Mouse (Mus musculus): ENCODE data around the gene Gm20388. TPM values are rescaled to one million over a fixed set of nuclear protein-coding genes. Genes with fewer than 3 reads are reported as not detected.

Gene Gm20388
- polyA plus RNA-seq, 1 experiment, result 23.9 TPM

DNA sequence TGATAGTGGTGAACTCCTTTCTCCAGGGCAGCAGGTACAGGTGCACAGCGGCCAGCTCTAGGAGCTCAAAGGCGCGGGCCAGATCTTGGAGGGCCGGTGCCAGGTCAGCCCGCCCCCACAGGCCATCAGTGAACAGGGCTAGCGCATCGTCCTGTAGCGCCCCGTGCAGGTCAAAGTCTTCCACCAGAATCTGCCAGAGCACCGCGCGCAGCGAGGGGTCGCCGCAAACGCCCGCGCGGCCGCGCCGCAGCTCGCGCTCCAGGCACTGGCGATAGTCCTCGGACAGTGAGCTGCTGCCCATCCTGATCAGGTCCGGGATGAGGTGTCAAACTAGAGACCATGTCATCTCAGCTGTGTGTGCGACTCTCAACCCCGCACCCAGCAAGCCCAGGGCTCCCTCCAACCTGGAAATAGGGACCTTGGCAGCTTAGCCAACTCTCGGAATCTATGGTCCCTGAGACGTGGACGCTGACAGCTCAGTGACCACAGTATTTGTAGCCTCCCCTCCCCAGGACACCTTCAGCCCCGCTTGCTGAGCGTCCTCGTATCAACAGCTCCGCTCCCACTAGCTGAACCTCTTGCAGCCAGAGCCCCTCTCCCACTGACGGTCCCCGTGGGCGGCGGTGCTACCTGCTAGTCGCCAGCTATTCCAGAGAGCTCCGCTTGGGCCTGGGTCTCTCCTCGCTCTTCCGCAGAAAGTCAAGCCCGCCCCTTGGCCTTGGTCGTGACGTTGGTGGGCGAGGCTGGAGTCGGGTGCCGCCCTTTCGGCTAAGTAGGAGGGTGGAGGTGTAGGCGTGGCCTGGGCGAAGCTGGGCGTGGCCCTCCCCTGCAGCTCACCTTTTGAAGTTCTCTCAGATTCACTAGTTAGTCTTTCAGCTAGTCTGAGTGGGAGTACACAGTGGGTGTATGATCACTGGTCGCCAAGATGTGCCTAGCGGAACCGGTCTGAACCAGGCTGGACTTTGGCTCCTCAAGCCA lies 3325.2 kb downstream of the Gm20388 start, which contains the start of gene Spata2l:
Gene Spata2l, minus strand, starts transcription at position 714 of the 978 bp plus-strand sequence.
- TF ChIP-seq POLR2A (IDR thresholded peaks at IDR 0.05; ENCODE audit: extremely low read depth, insufficient read depth, low read length), result peak; percentile 74; the same call in 1 of the 2 replicates
- TF ChIP-seq CTCF (IDR thresholded peaks at IDR 0.05; ENCODE audit: extremely low read depth, insufficient read depth, low read length), result no peak
- peak within 1 kb of the TSS; percentile 89 for H3K4me3 ChIP-seq (ENCODE audit: insufficient read depth, low read length)
- peak within 1 kb of the TSS; percentile 76 for H3K27ac ChIP-seq (ENCODE audit: insufficient read depth, low read length)
- peaks cover 2% of the 10 kb centered on the region for H3K4me1 ChIP-seq (ENCODE audit: control insufficient read depth, insufficient read depth, low read length)

DNA sequence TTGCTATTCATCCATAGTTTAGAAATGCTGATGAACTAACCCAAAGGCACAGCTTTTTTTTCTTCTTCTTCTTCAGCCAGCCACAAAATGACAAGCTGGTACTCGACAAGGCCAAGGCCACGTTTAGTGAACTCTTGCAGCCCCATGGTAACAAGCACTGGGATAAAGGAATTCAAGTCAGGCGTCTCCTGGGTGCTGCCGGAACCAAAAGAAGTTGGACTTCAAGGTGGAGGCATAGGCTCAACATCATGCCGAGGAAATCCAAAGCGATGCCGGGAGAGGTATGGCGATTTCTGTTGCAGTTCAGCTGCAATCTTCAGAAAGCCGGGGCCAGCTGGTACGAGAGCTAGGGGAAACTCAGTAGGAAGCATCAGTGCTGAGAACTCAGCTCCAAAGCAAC lies 3328.8 kb downstream of the Gm20388 start:
- H3K27ac ChIP-seq (ENCODE audit: insufficient read depth, low read length), result no peak overlapping the region
- H3K4me3 ChIP-seq (ENCODE audit: insufficient read depth, low read length), result no peak overlapping the region
- H3K4me1 ChIP-seq (ENCODE audit: control insufficient read depth, insufficient read depth, low read length), result no peaks in the 10 kb centered on the region
- TF ChIP-seq POLR2A (IDR thresholded peaks at IDR 0.05; ENCODE audit: extremely low read depth, insufficient read depth, low read length) (no peak), CTCF (IDR thresholded peaks at IDR 0.05; ENCODE audit: extremely low read depth, insufficient read depth, low read length) (no peak)

DNA sequence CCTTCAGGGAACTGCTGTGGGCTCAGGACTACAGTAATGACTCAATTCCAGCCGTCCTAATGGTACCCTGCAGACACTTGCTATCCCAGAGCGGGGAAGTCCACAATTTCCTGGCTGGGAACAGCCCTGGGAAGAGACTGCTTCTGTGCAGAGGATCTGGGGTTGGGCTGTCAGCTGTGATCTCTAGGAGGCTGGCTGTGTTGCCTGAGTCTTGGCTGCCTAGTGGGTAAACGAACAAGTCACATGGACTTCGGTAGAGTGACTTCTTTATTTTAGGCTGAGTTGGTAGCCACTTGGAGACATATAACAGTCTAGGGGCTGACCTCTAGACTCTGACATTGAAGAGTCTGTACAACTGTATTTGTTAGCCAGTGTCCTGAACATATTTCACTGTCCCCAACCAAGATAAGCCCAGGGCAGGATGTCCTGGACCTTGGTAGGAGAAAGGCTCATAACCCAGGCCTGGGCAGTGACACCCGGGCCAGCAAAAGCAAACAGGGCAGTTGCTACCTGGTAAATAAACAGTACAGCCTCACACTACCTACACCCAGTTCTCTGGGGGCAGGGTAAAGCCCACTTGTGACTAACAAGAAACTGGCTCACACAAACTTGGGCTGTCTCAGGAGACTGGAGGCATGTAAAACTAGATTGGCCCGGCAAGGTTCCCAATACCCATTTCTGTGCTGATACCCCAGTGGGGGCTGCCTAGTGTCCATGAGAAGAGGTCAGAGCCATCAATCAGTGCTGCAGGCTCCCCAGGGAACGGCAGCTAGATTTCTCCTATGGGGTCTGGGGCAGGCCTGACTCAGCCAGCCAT lies 3331.7 kb downstream of the Gm20388 start:
- Histone ChIP-seq H3K27ac (ENCODE audit: insufficient read depth, low read length) (no peak overlapping the region), H3K4me1 (ENCODE audit: control insufficient read depth, insufficient read depth, low read length) (no peaks in the 10 kb centered on the region), H3K4me3 (ENCODE audit: insufficient read depth, low read length) (no peak overlapping the region)
- no peak for TF ChIP-seq CTCF (IDR thresholded peaks at IDR 0.05; ENCODE audit: extremely low read depth, insufficient read depth, low read length)
- no peak for TF ChIP-seq POLR2A (IDR thresholded peaks at IDR 0.05; ENCODE audit: extremely low read depth, insufficient read depth, low read length)

DNA sequence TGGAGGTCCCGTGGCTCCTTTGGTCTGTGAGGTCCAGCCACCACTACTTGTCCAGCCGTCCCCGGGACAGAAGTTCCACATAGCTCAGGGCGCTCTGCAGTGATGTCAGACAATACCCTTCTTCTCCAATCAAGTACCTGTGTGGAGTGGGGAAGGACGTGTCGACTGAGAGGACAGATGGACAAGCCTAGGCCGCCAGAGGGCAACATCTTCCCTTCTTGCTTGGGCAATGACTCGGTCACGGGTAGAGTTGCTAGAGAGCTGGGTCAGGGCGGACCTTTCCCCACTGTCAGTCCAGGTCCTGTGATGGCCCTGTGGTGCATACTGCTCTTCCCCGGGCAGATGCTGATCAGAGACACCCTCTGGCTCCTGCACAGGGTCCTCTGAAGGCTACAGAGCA lies 3332.4 kb downstream of the Gm20388 start:
- H3K4me3 ChIP-seq (ENCODE audit: insufficient read depth, low read length), result no peak overlapping the region
- H3K27ac ChIP-seq (ENCODE audit: insufficient read depth, low read length), result no peak overlapping the region
- H3K4me1 ChIP-seq (ENCODE audit: control insufficient read depth, insufficient read depth, low read length), result no peaks in the 10 kb centered on the region
- TF ChIP-seq POLR2A (IDR thresholded peaks at IDR 0.05; ENCODE audit: extremely low read depth, insufficient read depth, low read length), result no peak
- no peak for TF ChIP-seq CTCF (IDR thresholded peaks at IDR 0.05; ENCODE audit: extremely low read depth, insufficient read depth, low read length)

DNA sequence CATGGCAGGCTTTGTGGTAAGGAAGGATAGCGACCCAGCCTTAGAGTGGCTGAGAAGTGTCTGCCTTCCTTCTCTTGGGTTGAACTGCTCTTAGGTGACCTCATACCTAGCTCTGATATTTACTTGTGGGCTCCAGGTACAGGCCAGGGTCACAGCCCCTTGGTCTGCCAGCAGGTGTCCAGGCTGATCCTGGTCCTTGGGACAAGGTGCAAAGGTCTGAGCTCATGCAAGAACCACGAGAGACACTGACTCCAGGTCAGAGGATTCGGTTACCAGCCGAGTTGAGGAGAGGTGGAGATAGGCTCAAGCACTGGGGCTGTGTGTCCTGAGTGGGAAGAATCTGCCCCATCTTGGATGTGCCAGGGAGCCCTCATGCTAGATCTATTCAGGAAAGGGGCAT lies 3333.7 kb downstream of the Gm20388 start:
- TF ChIP-seq POLR2A (IDR thresholded peaks at IDR 0.05; ENCODE audit: extremely low read depth, insufficient read depth, low read length), result no peak
- no peak for TF ChIP-seq CTCF (IDR thresholded peaks at IDR 0.05; ENCODE audit: extremely low read depth, insufficient read depth, low read length)
- H3K4me3 ChIP-seq (ENCODE audit: insufficient read depth, low read length), result no peak overlapping the region
- no peak overlapping the region for H3K27ac ChIP-seq (ENCODE audit: insufficient read depth, low read length)
- H3K4me1 ChIP-seq (ENCODE audit: control insufficient read depth, insufficient read depth, low read length), result no peaks in the 10 kb centered on the region

DNA sequence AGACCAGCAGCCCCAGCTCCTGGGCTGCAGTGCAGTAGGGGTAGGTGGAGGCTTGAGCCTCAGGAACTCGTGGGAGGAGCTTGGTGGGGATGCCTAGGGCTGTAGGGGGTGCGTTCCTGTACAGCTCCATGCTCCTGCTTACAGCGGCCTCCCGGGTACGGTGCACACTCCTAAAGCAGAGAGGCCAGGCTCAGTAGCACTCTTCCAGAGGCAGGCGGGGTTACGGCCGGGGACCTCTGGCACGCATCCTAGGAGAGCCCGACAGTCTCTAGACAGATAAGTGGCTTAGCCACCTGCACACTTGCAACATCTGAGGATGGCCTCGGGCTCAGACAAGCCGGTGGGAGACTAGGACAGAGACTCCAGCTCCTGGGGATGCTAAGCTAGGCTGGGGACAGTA lies 3334.9 kb downstream of the Gm20388 start:
- Histone ChIP-seq H3K4me1 (ENCODE audit: control insufficient read depth, insufficient read depth, low read length) (no peaks in the 10 kb centered on the region), H3K27ac (ENCODE audit: insufficient read depth, low read length) (no peak overlapping the region), H3K4me3 (ENCODE audit: insufficient read depth, low read length) (no peak overlapping the region)
- no peak for TF ChIP-seq POLR2A (IDR thresholded peaks at IDR 0.05; ENCODE audit: extremely low read depth, insufficient read depth, low read length)
- TF ChIP-seq CTCF (IDR thresholded peaks at IDR 0.05; ENCODE audit: extremely low read depth, insufficient read depth, low read length), result no peak

DNA sequence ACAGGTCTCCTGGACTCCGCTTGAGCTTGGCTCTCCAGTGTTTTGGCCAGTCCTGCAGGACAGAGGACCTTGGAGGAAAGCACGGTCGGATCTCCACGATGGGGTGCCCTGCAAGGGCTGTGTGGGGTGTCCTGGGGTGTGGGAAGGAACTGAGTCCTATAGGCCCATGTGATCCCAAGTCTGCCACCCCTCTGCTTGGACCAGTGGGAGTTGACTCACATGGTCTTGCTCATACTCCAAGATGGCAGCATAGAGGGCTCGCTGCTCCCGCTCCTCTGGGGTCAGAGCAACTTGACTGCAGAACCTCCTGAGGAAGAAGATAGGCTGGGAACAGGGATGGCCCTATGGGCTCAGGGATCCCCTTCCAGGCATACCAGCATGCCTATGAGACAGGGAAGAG lies 3337.1 kb downstream of the Gm20388 start:
- no peak for TF ChIP-seq POLR2A (IDR thresholded peaks at IDR 0.05; ENCODE audit: extremely low read depth, insufficient read depth, low read length)
- no peak for TF ChIP-seq CTCF (IDR thresholded peaks at IDR 0.05; ENCODE audit: extremely low read depth, insufficient read depth, low read length)
- Histone ChIP-seq H3K4me3 (ENCODE audit: insufficient read depth, low read length) (no peak overlapping the region), H3K27ac (ENCODE audit: insufficient read depth, low read length) (no peak overlapping the region), H3K4me1 (ENCODE audit: control insufficient read depth, insufficient read depth, low read length) (peaks cover 2% of the 10 kb centered on the region; the same call in 1 of the 2 replicates)

DNA sequence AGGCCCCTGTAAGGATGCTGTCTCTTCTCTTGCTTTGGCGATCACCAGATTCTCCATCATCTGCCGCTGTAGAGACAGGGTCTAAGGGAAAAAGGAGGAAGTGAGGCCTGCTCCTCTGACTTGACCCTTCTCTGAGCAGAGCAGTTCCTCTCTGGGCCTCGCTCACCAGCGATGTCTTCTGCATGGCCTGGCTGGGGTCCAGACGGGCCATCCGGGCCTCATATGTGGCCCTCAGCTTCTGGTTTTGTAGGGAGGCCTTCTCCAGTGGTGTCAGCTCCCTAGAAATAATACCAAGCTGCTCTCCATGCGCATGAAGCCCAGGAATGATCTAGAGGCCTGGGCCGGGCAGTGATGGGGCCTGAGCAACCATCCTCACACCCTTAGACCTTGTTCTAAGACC lies 3338.0 kb downstream of the Gm20388 start:
- Histone ChIP-seq H3K27ac (ENCODE audit: insufficient read depth, low read length) (no peak overlapping the region), H3K4me1 (ENCODE audit: control insufficient read depth, insufficient read depth, low read length) (peaks cover 2% of the 10 kb centered on the region; the same call in 1 of the 2 replicates), H3K4me3 (ENCODE audit: insufficient read depth, low read length) (no peak overlapping the region)
- TF ChIP-seq POLR2A (IDR thresholded peaks at IDR 0.05; ENCODE audit: extremely low read depth, insufficient read depth, low read length) (no peak), CTCF (IDR thresholded peaks at IDR 0.05; ENCODE audit: extremely low read depth, insufficient read depth, low read length) (no peak)

DNA sequence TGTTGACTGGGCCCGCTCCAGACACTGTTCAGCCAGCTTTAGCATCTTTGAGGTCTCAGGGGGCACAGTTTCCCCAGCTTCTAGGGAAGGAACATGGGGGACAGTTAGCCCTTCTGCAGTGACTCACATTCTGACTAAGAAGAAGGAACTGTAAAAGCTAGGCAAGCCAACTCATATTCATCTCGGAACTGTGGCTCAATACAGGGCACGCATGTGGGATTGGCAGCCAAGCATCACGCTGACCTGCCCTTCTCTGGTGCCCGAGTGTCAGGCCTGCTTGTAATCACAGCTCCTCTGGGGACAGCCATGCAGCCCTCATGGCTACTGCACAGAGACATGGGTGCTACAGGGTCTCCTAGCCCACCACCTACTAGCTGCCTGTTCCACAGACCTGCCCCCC lies 3340.3 kb downstream of the Gm20388 start:
- H3K4me3 ChIP-seq (ENCODE audit: insufficient read depth, low read length), result no peak overlapping the region
- no peak overlapping the region for H3K27ac ChIP-seq (ENCODE audit: insufficient read depth, low read length)
- peaks cover 5% of the 10 kb centered on the region for H3K4me1 ChIP-seq (ENCODE audit: control insufficient read depth, insufficient read depth, low read length)
- TF ChIP-seq POLR2A (IDR thresholded peaks at IDR 0.05; ENCODE audit: extremely low read depth, insufficient read depth, low read length), result no peak
- TF ChIP-seq CTCF (IDR thresholded peaks at IDR 0.05; ENCODE audit: extremely low read depth, insufficient read depth, low read length), result no peak

Data from cortical plate, adult 2 months (tissue).